Mouse (Mus musculus) left cerebral cortex, postnatal 4 days (tissue): ENCODE data around the gene A930004D18Rik. TPM values are rescaled to one million over a fixed set of nuclear protein-coding genes. Genes with fewer than 3 reads are reported as not detected.
A peak's percentile ranks its signal among the peaks of the same experiment; 100 is the strongest.

Experiments
- DNase-seq: peaks from one replicate; pipeline ENCODE4 v3.0.0-alpha.2; 2022
- intact Hi-C: fragments of 180-260 bp; cut with DNase I; formaldehyde crosslinking; loops from one replicate; pipeline ENCODE4 v1.15.1; 2025
- total RNA-seq, 2 experiments: library from RNA; stranded (reverse); gene quantifications; 2 replicates each; pipeline ENCODE4 v1.2.3; 2021

A930004D18Rik gene
- 1 to 10 TPM; 3.2 to 5.2 TPM for total RNA-seq

DNA sequence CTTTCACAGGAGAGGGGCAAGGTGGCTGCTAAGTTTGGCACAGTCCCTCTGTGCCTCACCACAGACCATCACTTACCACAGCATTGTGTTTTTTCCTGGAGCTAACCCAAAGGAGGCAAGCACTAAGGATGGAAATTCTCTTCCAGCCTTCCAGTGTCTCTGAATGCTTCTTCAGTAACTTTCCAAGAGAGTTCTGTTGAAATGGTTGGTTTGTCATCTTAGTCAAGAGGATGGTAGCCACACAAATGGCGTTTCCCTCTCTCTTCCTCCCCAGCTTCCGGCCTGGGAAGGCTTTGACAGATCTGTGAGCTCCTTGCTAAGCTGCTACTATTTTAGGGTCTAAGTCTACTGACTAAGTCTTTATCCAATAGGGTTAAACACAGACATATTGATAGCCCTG, at the start of gene A930004D18Rik:
TSS of gene A930004D18Rik (minus strand) at position 247 of the 400 bp plus-strand sequence.
- intact Hi-C loops: loop anchor here (10.0 kb wide), 1 partner anchor 657 kb away; the partner anchor contains the start of gene Spag6
- no peak for DNase-seq

DNA sequence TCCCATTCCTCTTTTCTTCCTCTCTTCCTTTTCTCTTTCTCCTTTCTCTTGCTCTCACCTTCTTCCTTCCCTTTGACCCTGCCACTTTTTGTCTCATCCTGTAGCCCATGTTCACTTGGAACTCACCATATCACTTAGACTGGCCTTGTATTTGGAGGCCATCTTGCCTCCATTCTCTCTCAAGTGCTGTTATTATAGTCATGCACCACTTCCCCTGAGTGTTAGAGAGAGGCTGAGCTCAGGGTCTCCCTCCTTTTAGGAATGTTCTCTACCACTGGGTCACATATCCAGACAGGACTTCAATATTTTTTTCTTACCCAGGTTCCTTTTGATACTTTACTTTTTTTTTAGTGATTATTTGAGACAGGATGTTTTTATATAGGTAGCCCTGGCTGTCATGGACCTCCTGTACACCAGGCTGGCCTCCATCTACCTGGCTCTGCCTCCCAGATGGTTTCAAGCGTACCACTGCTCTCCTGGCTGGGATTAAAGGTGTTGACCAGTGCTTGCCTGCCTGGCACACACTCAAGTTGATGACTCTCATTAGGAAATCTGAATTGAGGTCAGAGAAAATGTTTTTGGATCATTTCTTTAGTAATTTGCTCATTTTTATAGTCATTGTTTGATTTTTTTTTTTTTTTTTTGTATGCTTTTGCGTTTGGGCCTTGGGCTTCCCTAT, 42.8 kb upstream of the A930004D18Rik start:
- DNase-seq: no peak
- intact Hi-C loops: no loop called here

DNA sequence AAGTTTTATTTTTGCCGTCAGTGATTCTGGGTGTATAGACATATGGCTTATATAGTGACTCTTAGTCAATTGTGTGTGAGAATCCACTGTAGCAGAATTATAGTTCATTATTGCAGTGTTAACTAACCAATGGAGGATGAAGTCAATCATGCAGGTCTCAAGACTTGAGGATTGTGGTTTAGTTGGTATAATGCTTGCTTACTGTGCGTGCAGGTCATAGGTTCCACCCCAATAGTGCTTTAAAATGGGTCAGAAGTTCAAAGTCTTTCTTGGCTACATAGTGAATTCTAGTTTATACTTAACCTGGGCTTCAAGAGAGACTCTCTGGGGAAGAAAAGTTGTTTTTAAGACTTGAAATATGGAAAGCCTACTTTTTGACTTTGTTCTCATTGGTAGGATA, 34.4 kb upstream of the A930004D18Rik start:
- no peak for DNase-seq
- intact Hi-C loops: no loop called here

DNA sequence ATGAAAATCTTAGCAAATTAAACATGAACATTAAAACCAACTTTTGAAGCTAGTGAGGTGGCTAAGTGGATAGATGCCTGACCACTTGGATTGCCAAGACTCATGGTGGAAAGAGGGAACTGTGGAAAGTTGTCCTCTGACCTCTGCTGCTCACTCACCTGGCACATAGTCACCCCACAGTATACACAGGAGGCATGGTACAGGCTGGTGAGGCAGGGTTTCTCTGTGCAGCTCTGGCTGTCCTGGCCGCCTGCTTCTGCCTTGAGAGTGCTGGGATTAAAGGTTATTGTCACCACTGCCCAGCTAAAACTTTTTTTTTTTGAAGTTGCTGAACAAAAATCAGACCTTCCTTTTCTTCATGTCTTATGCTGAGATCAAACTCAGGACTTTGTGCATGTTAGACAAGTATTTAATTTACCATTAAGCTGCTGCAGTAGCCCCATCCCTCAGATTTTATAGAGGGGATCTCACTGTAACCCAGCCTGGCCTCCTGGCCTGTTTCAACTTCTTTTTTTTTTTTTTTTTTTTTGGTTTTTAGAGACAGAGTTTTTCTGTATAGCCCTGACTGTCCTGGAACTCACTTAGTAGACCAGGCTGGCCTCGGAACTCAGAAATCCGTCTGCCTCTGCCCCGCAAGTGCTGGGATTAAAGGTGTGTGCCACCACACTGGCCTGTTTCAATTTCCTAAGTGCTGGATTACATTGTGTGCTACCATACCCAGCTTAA, 30.7 kb upstream of the A930004D18Rik start:
- intact Hi-C loops: no loop called here

DNA sequence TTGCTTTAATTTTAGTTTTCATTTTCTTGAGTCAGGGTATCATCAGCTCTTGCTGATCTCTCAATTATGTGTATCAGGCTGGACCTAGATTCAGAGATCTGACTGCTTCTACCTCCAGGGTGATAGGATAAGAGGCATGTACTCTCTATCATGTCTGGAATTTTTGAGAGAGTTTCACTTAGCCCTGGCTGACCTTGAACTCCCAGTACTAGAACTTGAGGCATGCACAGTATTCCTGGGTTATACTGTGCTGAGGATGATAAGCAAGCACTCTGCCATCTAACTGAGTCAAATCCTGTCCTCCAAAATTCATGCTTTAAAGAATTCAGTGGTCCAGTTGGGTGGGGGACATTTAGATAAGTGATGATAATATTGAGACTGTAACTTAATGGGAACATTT, 28.9 kb upstream of the A930004D18Rik start:
- intact Hi-C loops: no loop called here
- DNase-seq: no peak

More for the DNA sequence above, 30.7 kb upstream of the A930004D18Rik start:
- DNase-seq: no peak

DNA sequence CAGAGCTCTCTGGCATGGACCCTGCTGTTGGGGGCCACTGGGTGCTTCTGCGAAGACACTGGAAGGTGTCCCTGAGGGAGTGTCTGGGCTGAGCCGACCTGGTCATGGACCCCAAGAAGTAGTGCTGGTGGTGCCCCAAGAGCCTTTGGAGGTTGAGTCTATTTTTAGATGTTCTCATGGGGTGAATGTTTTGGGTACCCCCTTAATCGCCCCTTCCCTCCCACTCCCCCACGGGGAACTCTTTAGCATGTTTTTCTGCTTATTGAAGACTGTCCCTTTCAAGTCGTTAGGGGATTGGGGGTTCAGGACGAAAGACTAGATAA, 28.1 kb upstream of the A930004D18Rik start:
- intact Hi-C loops: no loop called here
- DNase-seq: no peak

DNA sequence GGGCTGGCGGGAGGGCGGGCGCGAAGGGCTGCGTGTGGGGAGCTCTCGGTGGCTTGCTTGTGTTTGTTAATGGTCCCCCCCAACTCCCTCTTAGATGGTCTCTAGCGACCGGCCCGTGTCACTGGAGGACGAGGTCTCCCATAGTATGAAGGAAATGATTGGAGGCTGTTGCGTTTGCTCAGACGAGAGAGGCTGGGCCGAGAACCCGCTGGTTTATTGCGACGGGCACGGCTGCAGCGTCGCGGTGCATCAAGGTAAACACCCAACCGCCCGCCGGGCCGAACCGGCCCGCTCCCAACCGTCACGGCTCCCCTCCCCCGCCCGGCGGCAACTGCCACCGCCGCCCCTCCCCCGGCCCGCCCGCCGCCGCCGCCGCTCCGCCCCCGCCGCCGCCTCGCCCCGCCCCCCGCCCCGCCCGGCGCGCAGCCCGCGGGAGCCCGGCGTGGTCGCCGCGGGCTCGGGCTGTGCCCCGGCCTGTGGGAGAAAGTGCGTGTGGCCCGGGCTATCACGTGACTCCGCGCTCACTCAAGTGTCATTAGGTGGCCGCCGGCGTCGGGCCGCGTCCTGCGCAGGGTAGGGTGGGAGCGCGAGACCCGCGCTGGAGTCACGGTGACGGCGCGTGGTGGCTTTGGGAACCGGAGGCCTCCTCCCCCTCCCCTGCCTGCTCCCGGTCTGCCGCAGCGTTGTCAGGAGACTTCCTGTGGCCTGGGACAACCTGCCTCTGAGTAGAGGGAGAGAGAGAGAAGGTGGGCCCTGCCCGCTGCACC, 27.6 kb upstream of the A930004D18Rik start:
- intact Hi-C loops: no loop called here
- DNase-seq: peak; percentile 79

DNA sequence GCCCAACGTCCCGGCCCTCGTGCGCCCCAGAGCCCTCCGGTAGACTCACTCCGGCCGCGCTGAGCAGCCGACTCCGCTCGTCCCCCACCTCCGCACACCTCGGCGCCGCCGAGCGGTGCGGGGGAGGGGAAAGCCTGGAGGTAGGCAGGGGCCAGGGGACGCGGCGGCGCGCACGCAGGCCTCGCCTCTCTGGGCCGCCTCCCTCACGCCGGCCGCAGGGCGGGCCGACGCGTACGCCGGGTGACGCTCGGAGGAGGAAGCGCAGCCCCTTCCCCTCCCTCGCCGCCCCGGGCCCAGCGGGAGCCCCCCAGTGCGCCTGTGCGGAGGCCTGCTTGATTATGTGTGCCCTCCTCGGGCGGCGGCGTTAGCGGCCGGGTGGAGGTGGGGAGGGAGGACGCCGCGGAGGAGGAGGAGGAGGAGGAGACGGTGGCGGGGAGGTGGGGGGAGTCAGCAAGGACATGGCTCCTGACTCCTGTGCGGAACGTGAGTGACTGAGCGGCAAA, 26.9 kb upstream of the A930004D18Rik start:
- intact Hi-C loops: no loop called here
- DNase-seq: peak; percentile 96

DNA sequence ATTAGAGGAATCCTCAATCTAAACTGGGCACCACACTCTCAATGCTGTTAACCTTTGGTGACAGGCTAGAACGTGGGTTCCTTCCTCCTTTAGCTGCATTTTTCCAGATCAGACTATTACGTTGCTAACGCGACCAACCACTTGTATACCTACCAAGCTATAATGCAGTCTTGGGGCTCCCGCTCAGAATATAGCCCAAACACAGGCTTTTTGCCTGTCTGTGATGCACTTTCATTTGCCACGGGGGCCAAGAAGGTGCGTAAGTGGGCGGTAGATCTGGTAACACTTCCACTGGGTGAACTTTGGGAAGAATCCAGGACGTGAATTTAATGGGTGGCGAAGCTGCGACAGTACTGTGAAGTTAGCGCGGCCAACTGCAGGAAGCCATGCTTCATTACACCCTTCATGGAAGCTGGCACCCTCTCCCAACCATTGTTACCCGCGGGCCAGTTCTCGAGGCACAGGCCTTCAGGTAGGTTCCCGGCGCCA, 26.3 kb upstream of the A930004D18Rik start:
- DNase-seq: peak; percentile 72
- intact Hi-C loops: no loop called here

DNA sequence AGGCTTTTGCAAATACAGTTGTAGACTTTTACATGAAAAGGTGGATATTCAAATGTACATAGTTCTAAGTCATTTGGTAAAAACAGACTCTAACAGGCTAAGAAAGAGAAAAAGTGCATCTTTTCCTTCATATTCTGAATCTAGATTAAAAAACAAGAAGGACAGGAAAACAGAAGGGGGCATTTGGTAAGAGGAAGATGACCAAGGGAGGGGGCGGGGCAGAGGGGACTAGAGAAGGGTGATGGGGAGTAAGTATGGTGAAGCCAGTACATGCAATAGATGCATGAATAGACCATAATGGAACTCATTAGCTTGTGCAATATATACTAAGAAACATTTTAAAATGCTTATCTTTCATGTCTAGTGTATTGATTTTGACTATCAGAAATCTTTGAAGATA, 22.9 kb upstream of the A930004D18Rik start:
- intact Hi-C loops: no loop called here
- no peak for DNase-seq

DNA sequence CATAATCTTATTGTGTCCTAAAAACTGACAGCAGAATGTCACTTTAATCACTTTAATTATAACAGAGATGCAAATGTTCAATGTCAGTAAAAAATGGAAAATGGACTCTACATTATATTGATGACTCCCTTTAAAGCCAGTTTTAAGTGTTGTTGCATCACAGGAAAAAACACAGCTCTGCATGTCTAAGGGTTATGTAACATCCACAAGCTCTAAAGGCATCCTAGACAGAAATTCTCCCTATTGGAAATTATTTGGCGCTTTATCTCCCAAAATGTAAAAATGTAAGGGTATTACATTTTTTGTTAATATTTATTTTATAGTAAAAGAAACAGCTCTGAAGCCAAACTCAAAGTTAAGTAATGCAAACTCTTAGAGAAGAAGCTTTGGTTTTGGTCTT, 22.4 kb upstream of the A930004D18Rik start:
- DNase-seq: no peak
- intact Hi-C loops: loop anchor here (10.0 kb wide), 1 partner anchor 615 kb away; the partner anchor contains the start of genes Bmi1 and Commd3

DNA sequence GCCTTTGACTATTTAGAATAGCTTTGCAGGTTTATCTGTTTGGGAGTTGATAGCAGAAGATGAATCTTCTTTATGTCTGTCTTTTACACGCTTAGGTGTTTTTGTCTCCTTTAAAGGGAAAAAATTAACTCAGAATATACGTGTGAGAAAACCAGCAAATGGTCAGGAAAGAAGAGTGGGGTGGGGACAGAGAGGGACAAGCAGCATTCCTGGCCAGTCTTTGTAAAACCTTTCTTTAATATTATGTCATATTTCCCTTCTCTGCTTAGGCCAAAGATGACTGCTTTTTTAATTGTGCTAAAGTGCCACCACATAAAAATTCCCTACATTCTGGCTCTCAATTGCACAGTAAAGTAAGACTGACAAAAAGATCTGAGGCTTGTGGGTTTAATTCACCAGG, 21.5 kb upstream of the A930004D18Rik start:
- intact Hi-C loops: loop anchor here (10.0 kb wide), 1 partner anchor 616 kb away; the partner anchor contains the start of genes Bmi1 and Commd3
- no peak for DNase-seq

DNA sequence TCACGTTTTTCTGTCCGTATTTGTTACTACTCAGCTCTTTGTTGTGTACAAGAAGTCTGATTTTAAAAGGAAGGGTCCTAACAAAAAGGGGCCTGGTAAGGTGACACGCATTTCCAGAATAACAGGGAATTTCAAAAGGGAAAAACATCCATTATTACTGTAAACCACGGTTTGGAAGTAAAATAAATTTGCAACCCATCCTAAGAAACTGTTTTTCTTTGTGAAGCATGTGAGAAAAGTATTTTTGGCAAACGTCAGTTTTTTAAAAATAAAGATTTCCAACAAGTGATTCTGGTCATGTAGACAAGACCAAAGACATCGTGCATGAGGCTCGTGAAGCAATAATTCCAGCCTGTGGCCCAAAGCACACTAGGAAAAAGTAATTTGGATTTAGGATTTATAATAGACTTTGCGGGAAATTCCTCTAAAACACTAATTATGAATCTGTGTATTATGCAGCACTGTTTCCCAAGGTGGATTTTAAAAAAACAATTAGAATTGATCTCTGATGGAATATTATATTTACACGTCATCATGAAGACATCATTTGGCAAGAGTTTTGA, 20.7 kb upstream of the A930004D18Rik start:
- DNase-seq: no peak
- intact Hi-C loops: loop anchor here (10.0 kb wide), 1 partner anchor 617 kb away; the partner anchor contains the start of genes Bmi1 and Commd3

DNA sequence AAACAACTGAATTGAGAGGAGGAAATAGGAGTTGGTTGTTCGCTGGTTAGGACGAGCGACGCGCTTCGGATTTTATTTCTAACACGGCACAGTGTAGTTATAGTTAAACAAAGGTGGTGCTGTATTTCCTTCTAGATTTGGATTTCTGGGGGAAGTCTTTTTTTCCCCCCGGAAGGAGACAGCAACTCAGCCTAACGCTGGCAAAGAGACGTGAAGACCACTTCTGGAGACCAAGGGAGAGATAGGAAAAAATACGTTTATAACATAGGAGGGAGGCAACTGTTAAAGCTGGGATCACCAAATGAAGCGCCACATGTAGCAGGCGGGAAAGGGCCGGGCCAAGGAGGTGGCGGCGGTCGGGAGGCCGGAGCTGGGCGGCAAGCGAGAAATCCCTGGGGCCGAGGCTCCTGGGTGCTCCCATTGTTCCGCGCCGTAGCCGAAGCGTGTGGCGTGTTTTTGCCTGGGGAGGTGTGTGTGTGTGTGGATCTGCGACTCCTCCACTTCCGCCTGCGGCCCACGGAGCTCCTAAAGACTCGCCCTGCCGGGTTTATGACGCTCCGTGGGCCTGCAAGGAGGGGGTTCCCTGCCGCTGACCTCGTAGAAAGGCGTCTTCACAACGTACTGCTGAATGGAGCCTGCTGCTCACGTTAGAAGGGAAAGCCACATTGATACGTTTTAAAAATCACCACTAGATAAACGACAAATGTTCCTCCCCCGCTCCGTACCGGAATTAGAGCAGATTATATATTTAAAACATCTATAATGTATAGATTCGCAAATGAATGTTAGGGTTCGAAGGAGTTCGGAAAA, 20.0 kb upstream of the A930004D18Rik start:
- peak; percentile 61 for DNase-seq
- intact Hi-C loops: loop anchor here (10.0 kb wide), 1 partner anchor 617 kb away; the partner anchor contains the start of genes Bmi1 and Commd3

DNA sequence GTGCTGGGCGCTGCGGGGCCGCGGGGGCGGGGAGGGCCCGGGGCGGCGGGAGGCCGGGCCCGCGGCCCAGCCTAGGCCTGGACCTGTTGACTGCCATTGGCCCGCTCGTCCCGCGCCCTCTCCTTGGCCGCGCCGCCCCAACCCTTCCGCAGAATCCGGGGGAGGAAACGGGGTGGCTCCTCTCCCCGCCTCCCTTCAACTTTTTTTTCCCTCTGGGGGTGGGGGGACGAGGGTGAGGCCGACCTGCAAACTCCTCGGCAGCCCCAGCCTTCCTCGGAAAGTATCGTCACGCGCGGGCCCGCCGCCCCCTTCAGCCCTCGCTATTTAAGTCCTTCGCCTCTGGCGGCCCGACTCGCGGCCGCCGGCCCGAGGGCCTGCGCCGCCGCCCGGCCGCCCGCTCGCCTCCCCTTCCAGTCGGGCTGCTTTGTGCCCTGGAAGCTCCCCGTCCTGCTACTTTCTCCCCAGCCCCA, 19.3 kb upstream of the A930004D18Rik start:
- intact Hi-C loops: loop anchor here (10.0 kb wide), 1 partner anchor 618 kb away; the partner anchor contains the start of genes Bmi1 and Commd3
- DNase-seq: peak; percentile 94

DNA sequence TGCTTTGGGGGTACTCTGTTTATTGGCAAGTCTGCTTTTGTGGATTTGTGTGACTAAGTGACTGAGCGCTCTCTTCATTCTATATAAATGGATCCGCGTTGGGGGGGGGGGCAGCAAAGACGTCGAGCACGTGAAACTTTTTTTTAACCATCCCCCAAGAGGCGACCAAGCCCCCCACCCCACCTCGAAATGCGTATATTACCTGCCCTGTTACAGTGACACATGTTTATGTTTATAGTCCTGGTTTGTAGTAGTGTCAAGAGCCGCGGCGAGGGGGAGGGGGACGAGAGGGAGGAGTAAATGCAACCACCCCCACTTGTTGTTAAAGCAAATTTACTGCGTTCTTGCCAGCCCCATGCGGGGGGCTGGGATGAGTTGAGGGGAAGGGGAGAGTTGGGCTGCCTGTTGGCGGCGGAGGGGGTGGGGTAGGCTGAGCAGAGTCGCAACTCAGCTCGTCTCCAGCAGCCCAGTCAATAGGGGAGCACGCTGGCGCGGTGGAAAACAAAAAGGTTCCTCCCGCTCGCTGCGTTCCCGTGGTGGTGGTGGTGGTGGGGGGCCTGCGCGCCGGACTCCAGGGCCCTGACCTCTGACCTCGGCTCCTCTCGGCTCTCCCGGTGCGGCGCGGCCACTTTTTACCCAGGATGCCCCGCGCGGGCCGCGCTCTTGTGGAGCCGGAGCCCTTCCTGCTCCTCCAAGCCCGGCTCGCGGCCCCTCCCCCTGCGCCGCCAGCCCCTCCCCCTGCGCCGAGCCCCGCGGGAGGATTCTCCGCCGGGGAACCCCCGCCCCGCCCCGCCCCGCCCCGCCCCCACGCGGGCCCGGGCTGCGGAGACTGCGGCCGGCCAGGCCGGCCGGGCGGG, 18.6 kb upstream of the A930004D18Rik start:
- intact Hi-C loops: loop anchor here (10.0 kb wide), 1 partner anchor 619 kb away; the partner anchor contains the start of genes Bmi1 and Commd3
- DNase-seq: peak; percentile 96

DNA sequence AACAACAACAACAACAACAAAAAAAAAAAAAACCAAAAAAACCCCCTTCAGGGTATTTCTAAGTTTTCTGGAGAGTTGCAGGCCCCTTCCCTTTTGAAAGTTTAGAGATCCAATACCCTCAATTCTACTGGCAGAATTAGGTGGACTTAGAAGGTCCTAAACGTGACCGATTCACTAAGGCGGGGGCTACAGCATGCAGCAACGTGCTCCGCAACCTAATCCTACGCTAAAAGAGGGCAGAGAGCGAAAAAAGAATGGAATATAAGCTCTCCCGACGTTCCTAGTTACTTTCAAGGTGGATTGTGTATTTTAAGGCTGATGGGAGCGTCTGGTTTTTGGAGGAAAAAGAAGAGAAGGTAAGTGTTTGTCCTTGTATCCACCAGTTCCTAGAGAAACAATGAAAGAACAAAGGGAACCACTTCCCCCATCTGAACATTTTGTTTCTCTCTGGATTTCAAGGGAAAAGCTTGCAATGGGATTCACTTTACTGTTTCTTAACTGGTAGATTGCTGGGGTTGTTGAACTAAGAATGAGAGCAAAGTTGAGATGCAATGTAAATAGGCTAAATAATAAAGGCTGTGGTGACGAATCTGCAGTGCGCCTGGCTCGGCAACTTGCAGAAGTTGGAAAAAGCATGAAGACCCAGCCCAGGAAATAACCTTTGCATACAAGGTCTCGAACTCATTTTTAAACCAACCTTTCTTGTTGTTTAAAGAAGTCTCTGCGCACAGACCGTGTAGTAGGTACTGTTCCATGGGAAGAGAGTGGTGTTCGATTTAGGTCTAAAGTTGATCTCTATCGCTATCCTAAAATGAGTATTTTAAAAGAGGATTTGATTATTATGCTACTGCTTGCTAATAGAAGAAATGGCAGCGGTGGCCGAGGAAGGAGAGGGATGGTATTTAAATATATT, 17.7 kb upstream of the A930004D18Rik start, which contains the start of gene Mllt10:
TSS of gene Mllt10 (plus strand) at position 222 of the 913 bp plus-strand sequence.
- no peak for DNase-seq
- intact Hi-C loops: loop anchor here (10.0 kb wide), 1 partner anchor 620 kb away; the partner anchor contains the start of genes Bmi1 and Commd3
